Mouse (Mus musculus): ENCODE measurements around the gene Insl6. TPM values are rescaled to one million over a fixed set of nuclear protein-coding genes. Genes with fewer than 3 reads are reported as not detected.

The Insl6 gene
- polyA plus RNA-seq (2012; rRNA removed): 0.82 and 0.87 TPM in 2 replicates

DNA sequence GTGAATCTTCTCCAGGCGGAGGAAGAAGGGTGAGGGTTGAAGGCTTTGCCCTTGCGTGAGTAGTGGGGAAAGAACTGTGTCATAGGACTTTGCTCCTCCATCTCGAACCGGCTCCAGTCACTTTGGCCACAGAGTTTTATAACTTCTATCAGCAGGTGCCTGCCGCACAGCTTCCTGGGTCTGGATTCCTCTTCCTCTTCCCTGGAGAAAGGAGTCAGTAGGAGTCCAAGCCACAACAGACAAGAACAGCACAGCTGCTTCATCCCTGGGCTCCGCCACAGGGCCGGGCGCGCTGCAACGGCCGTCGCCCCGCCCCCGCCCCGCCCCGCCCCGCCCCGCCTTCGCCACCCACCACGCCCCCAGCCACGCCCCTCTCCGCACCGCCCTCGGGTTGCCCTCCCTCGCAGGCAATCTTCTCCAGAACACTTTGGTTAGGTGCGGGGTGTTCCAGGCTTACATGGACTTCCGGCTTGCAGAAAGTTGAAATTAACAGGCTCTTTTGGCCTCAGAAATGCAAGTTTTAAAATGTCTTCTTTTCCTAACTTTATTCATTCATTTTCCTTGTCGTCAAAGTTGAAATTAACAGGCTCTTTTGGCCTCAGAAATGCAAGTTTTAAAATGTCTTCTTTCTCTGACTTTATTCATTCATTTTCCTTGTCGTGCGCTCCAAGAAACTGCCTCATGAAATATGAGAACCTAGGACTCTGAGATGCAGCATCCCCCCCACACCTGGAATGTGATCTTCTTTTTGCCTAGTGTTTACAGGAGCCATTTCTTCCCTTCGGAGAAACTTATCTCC is at the start of gene Insl6:
Insl6 (minus strand) TSS at position 304 of the 799 bp plus-strand sequence.

DNA sequence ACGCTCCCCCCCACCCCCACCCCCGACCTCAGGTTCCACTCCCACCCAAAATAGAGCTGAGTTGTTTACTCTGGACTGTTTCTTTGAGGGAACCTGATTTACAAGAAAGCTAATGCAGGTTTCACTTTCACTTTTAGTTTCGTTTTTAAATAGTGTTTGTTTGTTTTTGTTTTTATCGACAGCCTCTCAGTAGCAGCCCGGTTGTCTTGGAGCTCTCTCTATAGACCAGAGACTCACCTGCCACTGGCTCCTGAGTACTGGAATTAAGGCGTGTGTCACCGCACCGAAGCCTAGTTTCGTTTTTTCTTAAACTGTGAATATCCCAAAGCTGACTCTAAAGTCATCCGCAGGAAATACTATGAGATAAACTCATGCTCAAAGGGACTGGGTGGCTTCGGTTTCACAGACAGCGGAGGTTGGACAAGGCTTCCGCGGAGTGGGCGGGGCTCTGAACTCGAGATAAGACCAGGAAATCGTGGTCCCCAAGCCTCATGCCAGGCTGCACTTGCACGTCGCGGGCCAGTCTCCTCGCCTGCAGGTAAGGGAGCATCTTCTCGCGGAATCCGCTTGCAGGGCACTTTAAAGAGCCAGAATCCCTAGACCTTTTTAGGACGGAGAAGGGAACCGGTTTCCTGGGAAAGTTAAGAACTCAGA is 41.9 kb upstream of the Insl6 start, which contains the start of the genes Plgrkt and Cd274:
Plgrkt (minus strand) TSS at position 422 of the 654 bp plus-strand sequence.
Cd274 (plus strand) TSS at position 487 of the 654 bp plus-strand sequence.

GRCm38 (mm10) chr19:29334068-29334745 is 9.1 kb upstream of the Insl6 start, which contains the start of gene Rln1:
Rln1 (minus strand) TSS chr19:29334670.

Other genes with a start within 250 kb of the Insl6 start
- gene Rcl1, start 224.0 kb downstream of the Insl6 start, polyA plus RNA-seq (2012; rRNA removed): 26.1 and 26.9 TPM in 2 replicates
- 37.5 and 38.7 TPM in 2 replicates for gene Jak2, start 73.5 kb downstream of the Insl6 start, polyA plus RNA-seq (2012; rRNA removed)
- 4.1 and 4.6 TPM in 2 replicates for gene Rln1, start 9.3 kb upstream of the Insl6 start, polyA plus RNA-seq (2012; rRNA removed)
- gene Plgrkt, start 42.0 kb upstream of the Insl6 start, polyA plus RNA-seq (2012; rRNA removed): 67.5 and 69.0 TPM in 2 replicates
- 1.3 TPM in 2 replicates for gene Cd274, start 42.1 kb upstream of the Insl6 start, polyA plus RNA-seq (2012; rRNA removed)
- 0.05 and 0.09 TPM in 2 replicates for gene Pdcd1lg2, start 85.6 kb upstream of the Insl6 start, polyA plus RNA-seq (2012; rRNA removed)
- gene Ric1, start 196.9 kb upstream of the Insl6 start, polyA plus RNA-seq (2012; rRNA removed): 26.1 and 26.6 TPM in 2 replicates